Mouse (Mus musculus): ENCODE data around the gene Rfxank.

Rfxank gene

GRCm38 (mm10) chr8:70150158-70150557, 11.2 kb upstream of the Rfxank start:
- DNase-seq (ENCODE audit: low read depth, low spot score) = peak; percentile 96

- peak; percentile 83 for DNase-seq (ENCODE audit: low read depth, low spot score)
Measured at GRCm38 (mm10) chr8:70147678-70148607, 9.0 kb upstream of the Rfxank start.

GRCm38 (mm10) chr8:70139981-70140380, 1.0 kb upstream of the Rfxank start:
- DNase-seq (ENCODE audit: low read depth, low spot score) = no peak

- DNase-seq (ENCODE audit: low read depth, low spot score) = no peak
Measured at GRCm38 (mm10) chr8:70137890-70138289, 1.1 kb downstream of the Rfxank start.

GRCm38 (mm10) chr8:70136591-70136990, 2.4 kb downstream of the Rfxank start:
- no peak for DNase-seq (ENCODE audit: low read depth, low spot score)

GRCm38 (mm10) chr8:70134931-70135330, 4.0 kb downstream of the Rfxank start:
- DNase-seq (ENCODE audit: low read depth, low spot score) = no peak

GRCm38 (mm10) chr8:70134086-70134485, 4.9 kb downstream of the Rfxank start:
- no peak for DNase-seq (ENCODE audit: low read depth, low spot score)

- DNase-seq (ENCODE audit: low read depth, low spot score) = peak; percentile 95
Measured at GRCm38 (mm10) chr8:70131166-70131883, 7.6 kb downstream of the Rfxank start, which contains the start of gene Nr2c2ap. Gene Nr2c2ap (plus strand): TSS chr8:70131333.

GRCm38 (mm10) chr8:70130066-70130465, 8.9 kb downstream of the Rfxank start:
- no peak for DNase-seq (ENCODE audit: low read depth, low spot score)

- DNase-seq (ENCODE audit: low read depth, low spot score) = no peak
Measured at GRCm38 (mm10) chr8:70129309-70129952, 9.5 kb downstream of the Rfxank start.

- no peak for DNase-seq (ENCODE audit: low read depth, low spot score)
Measured at GRCm38 (mm10) chr8:70128435-70128834, 10.5 kb downstream of the Rfxank start.

- no peak for DNase-seq (ENCODE audit: low read depth, low spot score)
Measured at GRCm38 (mm10) chr8:70124992-70125391, 14.0 kb downstream of the Rfxank start.

- peak; percentile 49 for DNase-seq (ENCODE audit: low read depth, low spot score)
Measured at GRCm38 (mm10) chr8:70122863-70123262, 16.1 kb downstream of the Rfxank start.

- no peak for DNase-seq (ENCODE audit: low read depth, low spot score)
Measured at GRCm38 (mm10) chr8:70120667-70121066, 18.3 kb downstream of the Rfxank start, which contains the start of gene Ncan. Gene Ncan (minus strand): TSS chr8:70120873.

- peak; percentile 19 for DNase-seq (ENCODE audit: low read depth, low spot score)
Measured at GRCm38 (mm10) chr8:70118726-70119700, 19.9 kb downstream of the Rfxank start.

GRCm38 (mm10) chr8:70117611-70118010, 21.3 kb downstream of the Rfxank start:
- DNase-seq (ENCODE audit: low read depth, low spot score) = peak; percentile 68

- DNase-seq (ENCODE audit: low read depth, low spot score) = no peak
Measured at GRCm38 (mm10) chr8:70114892-70115291, 24.1 kb downstream of the Rfxank start.

- DNase-seq (ENCODE audit: low read depth, low spot score) = no peak
Measured at GRCm38 (mm10) chr8:70114488-70114887, 24.5 kb downstream of the Rfxank start.

GRCm38 (mm10) chr8:70112401-70113016, 26.4 kb downstream of the Rfxank start:
- DNase-seq (ENCODE audit: low read depth, low spot score) = no peak

GRCm38 (mm10) chr8:70111192-70111795, 27.7 kb downstream of the Rfxank start:
- DNase-seq (ENCODE audit: low read depth, low spot score) = no peak
